Mouse (Mus musculus) CH12.LX (cell line): Measurements from ENCODE around the gene Setd5. TPM values are rescaled to one million over a fixed set of nuclear protein-coding genes. Genes with fewer than 3 reads are reported as not detected.

Experiments used
- DNase-seq: peaks from one replicate; pipeline ENCODE4 v3.0.0-alpha.2; 2013; ENCODE audit errors: extremely low read depth
- H3K27ac ChIP-seq: 2 replicates; pipeline ENCODE4 v1.5.1; 2012; ENCODE audit warnings: low read depth, mild to moderate bottlenecking, control low read depth, moderate library complexity; ENCODE audit not compliant: insufficient read depth
- H3K27me3 ChIP-seq: replicated peaks from 2 replicates; pipeline ENCODE3; 2012; ENCODE audit warnings: inconsistent platforms
- H3K36me3 ChIP-seq, 2 experiments: replicated peaks in 1 of 2; 2 replicates each; pipeline versions ENCODE3 to v1.6.1; 2012; ENCODE audit warnings: inconsistent platforms in 1 of 2, low read length in 1 of 2, mild to moderate bottlenecking in 1 of 2, mixed read lengths in 1 of 2, moderate library complexity in 1 of 2; ENCODE audit not compliant: control insufficient read depth in 1 of 2, insufficient read depth in 1 of 2
- H3K4me1 ChIP-seq, 2 experiments: 2 replicates each; pipeline ENCODE4 v1.6.1; 2012; ENCODE audit warnings: inconsistent platforms in 1 of 2, moderate library complexity in 1 of 2; ENCODE audit not compliant: insufficient read depth in 2 of 2, control insufficient read depth in 1 of 2
- H3K4me2 ChIP-seq: 2 replicates; pipeline ENCODE4 v1.6.1; 2012; ENCODE audit warnings: low read depth, mild to moderate bottlenecking, control low read depth; ENCODE audit not compliant: poor library complexity, insufficient read depth, severe bottlenecking
- H3K4me3 ChIP-seq, 3 experiments: fragments of 150-350 bp in 1 of 3; sonication (generic) in 1 of 3; replicated peaks in 1 of 3; 2 replicates each; pipeline versions ENCODE3 to v1.5.1; 2011 to 2012; ENCODE audit warnings: low read depth in 2 of 3, low read length in 2 of 3, mild to moderate bottlenecking in 2 of 3, moderate library complexity in 2 of 3, control low read depth in 1 of 3, improper control_type of control experiment in 1 of 3, inconsistent platforms in 1 of 3, mixed read lengths in 1 of 3; ENCODE audit not compliant: poor library complexity in 1 of 3
- H3K79me2 ChIP-seq: replicated peaks from 2 replicates; pipeline ENCODE4 v1.6.1; 2012; ENCODE audit warnings: mild to moderate bottlenecking, moderate library complexity; ENCODE audit not compliant: control insufficient read depth, poor library complexity, insufficient read depth, severe bottlenecking; ENCODE audit errors: extremely low read depth
- H3K9ac ChIP-seq: 2 replicates; pipeline ENCODE4 v1.6.1; 2012; ENCODE audit warnings: low read depth, mild to moderate bottlenecking, control low read depth, moderate library complexity; ENCODE audit not compliant: insufficient read depth
- H3K9me3 ChIP-seq: replicated peaks from 2 replicates; pipeline ENCODE3; 2012; ENCODE audit warnings: low read length, inconsistent platforms, mixed read lengths
- BHLHE40 ChIP-seq: IDR thresholded peaks from 2 replicates; pipeline ENCODE4 v1.6.1; 2011; ENCODE audit warnings: mild to moderate bottlenecking, low read depth, low read length, improper control_type of control experiment
- E2F4 ChIP-seq: IDR thresholded peaks from 2 replicates; pipeline ENCODE4 v1.6.1; 2011; ENCODE audit warnings: low read depth, low read length, improper control_type of control experiment; ENCODE audit not compliant: insufficient replicate concordance
- ELF1 ChIP-seq: IDR thresholded peaks from 2 replicates; pipeline ENCODE4 v1.6.1; 2014; ENCODE audit warnings: low read depth, mild to moderate bottlenecking, inconsistent platforms, low read length, improper control_type of control experiment
- EP300 ChIP-seq: IDR thresholded peaks from 2 replicates; pipeline ENCODE4 v1.6.1; 2011; ENCODE audit warnings: low read length, improper control_type of control experiment
- GABPA ChIP-seq: IDR thresholded peaks from 2 replicates; pipeline ENCODE4 v1.6.1; 2012; ENCODE audit warnings: low read depth, low read length, improper control_type of control experiment, inconsistent platforms; ENCODE audit not compliant: insufficient replicate concordance
- KAT2A ChIP-seq: IDR thresholded peaks from 2 replicates; pipeline ENCODE4 v1.6.1; 2012; ENCODE audit warnings: low read length, improper control_type of control experiment, inconsistent platforms; ENCODE audit not compliant: insufficient replicate concordance
- MAX ChIP-seq: IDR thresholded peaks from 2 replicates; pipeline ENCODE4 v1.6.1; 2011; ENCODE audit warnings: low read length, improper control_type of control experiment
- NELFE ChIP-seq: IDR thresholded peaks from 2 replicates; pipeline ENCODE4 v1.6.1; 2011; ENCODE audit warnings: low read depth, low read length, improper control_type of control experiment
- NRF1 ChIP-seq: IDR thresholded peaks from 2 replicates; pipeline ENCODE4 v1.6.1; 2014; ENCODE audit warnings: low read depth, mild to moderate bottlenecking, inconsistent platforms, low read length, improper control_type of control experiment, moderate library complexity
- POLR2AphosphoS2 ChIP-seq: IDR thresholded peaks from 2 replicates; pipeline ENCODE4 v1.6.1; 2011; ENCODE audit warnings: low read depth, low read length, improper control_type of control experiment
- RAD21 ChIP-seq: IDR thresholded peaks from 2 replicates; pipeline ENCODE4 v1.6.1; 2011; ENCODE audit warnings: low read depth, mild to moderate bottlenecking, low read length, improper control_type of control experiment, moderate library complexity
- TBP ChIP-seq: conservative IDR thresholded peaks from 2 replicates; pipeline ENCODE4 v1.6.1; 2011; ENCODE audit warnings: low read depth, low read length, improper control_type of control experiment
- USF1 ChIP-seq: IDR thresholded peaks from 2 replicates; pipeline ENCODE4 v1.6.1; 2014; ENCODE audit warnings: low read depth, mild to moderate bottlenecking, inconsistent platforms, low read length, improper control_type of control experiment
- ZC3H11A ChIP-seq: IDR thresholded peaks from 2 replicates; pipeline ENCODE4 v1.6.1; 2012; ENCODE audit warnings: low read depth, mild to moderate bottlenecking, inconsistent platforms, low read length, improper control_type of control experiment
- ZNF384 ChIP-seq: IDR thresholded peaks from 2 replicates; pipeline ENCODE4 v1.6.1; 2012; ENCODE audit warnings: low read depth, low read length, improper control_type of control experiment, inconsistent platforms
- dilution Hi-C: fragments of 300-500 bp; cut with MboI; formaldehyde crosslinking; loops from 2 replicates; pipeline ENCODE4 v1.14.3; 2020; ENCODE audit warnings: low sequenced_read_pairs; ENCODE audit not compliant: extremely low pct_unique_long_range_greater_than_20kb, extremely low pct_ligation_motif_present
- in situ Hi-C: fragments of 300-500 bp; cut with MboI; formaldehyde crosslinking; loops from 3 replicates; pipeline ENCODE4 v1.14.3; 2019; ENCODE audit warnings: low sequenced_read_pairs, low pct_ligation_motif_present, low pct_unique_long_range_greater_than_20kb, mixed read lengths
- polyA plus RNA-seq: library from polyadenylated mRNA; unstranded; fragments of >175 nt; gene quantifications from 2 replicates; pipeline ENCODE4 v1.2.1, GENCODE M21; 2012; ENCODE audit warnings: low read depth; ENCODE audit not compliant: insufficient read length
- total RNA-seq, 2 experiments: library from RNA; depleted of rRNA; stranded (reverse); fragments of 300-350 nt in 1 of 2; fragments of >200 nt in 1 of 2; gene quantifications; 2 replicates each; pipeline ENCODE4 v1.2.3; 2012 to 2014

Gene Setd5
- total and polyA plus RNA-seq, 3 experiments: 56.8 to 80.4 (median 67.4) TPM

DNA sequence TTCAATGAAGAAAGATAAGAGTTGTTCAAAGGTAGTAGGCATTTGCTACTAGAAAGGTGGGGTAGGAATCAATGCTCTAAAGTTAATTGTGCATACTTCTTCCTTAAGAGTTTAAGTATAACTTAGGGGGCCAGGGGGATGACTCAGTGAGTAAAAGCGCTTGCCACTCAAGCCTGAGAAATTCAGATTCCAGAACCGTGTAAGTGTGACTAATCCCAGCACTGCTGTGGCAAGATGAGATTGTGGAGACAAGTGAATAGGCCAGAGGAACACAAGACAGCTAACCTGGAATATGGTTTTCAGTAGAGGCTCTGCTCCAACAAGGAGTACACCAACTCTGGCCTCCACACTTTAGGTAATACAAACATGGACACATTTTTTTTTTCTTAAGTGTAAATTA lies 56.2 kb downstream of the Setd5 start:
- no peak overlapping the region for H3K4me3 ChIP-seq
- dilution Hi-C loops: no loop called here
- in situ Hi-C loops: no loop called here
- no peaks in the 10 kb centered on the region for H3K27me3 ChIP-seq
- H3K36me3 ChIP-seq: peaks cover 42 to 79% of the 10 kb centered on the region in 2 experiments
- H3K27ac ChIP-seq: no peak overlapping the region
- H3K9me3 ChIP-seq: no peaks in the 10 kb centered on the region
- no peak for DNase-seq
- peaks cover 9% of the 10 kb centered on the region for H3K79me2 ChIP-seq
- no peak for TF ChIP-seq E2F4
- TF ChIP-seq NELFE: no peak
- no peak for TF ChIP-seq ELF1
- no peak for TF ChIP-seq KAT2A
- no peak for TF ChIP-seq EP300
- no peak for TF ChIP-seq ZC3H11A
- H3K4me2 ChIP-seq: no peak overlapping the region
- no peaks in the 10 kb centered on the region for H3K4me1 ChIP-seq
- no peak overlapping the region for H3K9ac ChIP-seq

DNA sequence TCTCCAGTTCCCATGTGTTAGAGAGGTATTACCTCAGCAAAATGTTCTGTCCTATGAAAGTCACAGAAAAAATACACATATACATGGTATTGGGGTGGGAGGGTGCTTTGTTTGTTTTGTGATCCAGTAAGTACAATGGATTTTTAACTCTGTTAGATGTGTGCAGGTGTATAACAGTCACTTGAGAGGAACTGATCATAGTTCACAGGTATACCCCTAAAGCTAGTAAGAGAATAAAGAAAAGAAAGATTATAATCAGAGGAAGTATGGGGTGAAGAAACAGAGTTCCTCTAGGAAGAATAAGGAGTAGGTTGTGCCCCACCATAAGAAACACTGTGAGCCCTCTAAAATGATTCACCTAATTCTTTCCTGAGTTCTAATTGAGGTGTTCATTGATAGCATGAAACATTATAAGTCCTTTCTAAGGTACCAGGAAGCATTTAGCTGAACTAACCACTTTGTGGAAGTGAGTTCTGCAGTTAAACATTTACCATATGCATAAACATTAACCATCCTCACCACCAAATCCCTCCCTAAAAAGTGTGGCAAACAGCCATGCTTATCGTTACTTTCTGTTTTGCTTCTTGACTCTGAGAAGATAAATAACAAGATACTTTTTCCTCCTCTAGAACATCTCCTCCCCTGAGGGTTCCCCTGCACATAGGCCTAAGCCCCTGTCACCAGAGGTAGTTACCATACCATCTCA lies 64.4 kb downstream of the Setd5 start:
- Histone ChIP-seq H3K9ac (no peak overlapping the region), H3K79me2 (peaks cover 10% of the 10 kb centered on the region), H3K27me3 (no peaks in the 10 kb centered on the region), H3K36me3 (peaks cover 57 to 94% of the 10 kb centered on the region in 2 experiments), H3K4me3 (no peak overlapping the region), H3K9me3 (no peaks in the 10 kb centered on the region), H3K4me1 (no peaks in the 10 kb centered on the region), H3K27ac (no peak overlapping the region), H3K4me2 (no peak overlapping the region)
- TF ChIP-seq TBP (no peak), RAD21 (no peak)
- in situ Hi-C loops: no loop called here
- DNase-seq: no peak
- dilution Hi-C loops: no loop called here

DNA sequence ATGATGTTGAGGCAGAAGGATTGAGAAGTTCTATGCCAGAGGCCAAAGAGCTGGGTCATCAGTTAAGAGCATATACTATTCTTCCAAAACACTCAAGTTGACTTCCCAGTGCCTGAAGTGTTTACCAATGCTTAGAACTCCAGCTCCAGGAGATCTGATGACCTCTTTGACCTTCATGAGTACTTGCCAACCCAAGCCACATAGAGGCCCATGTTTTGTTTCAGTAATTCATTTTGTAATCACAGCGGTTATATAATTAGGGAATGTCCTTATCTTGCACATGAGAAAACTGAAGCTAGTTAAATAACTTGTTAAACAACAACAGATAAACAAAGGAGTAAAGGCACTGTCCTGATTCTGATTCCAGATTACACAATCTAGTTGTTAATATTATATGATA lies 67.6 kb downstream of the Setd5 start:
- Histone ChIP-seq H3K4me3 (no peak overlapping the region), H3K27ac (no peak overlapping the region), H3K4me1 (no peaks in the 10 kb centered on the region), H3K9ac (no peak overlapping the region), H3K36me3 (peaks cover 61 to 93% of the 10 kb centered on the region in 2 experiments)
- in situ Hi-C loops: no loop called here
- TF ChIP-seq NRF1: no peak
- no peak for TF ChIP-seq MAX
- TF ChIP-seq POLR2AphosphoS2: no peak
- TF ChIP-seq NELFE: no peak
- TF ChIP-seq USF1: no peak
- no peak for TF ChIP-seq ZNF384
- TF ChIP-seq BHLHE40: no peak
- TF ChIP-seq GABPA: no peak
- TF ChIP-seq, all 38 proteins: peak for 0
- no peak for DNase-seq
- dilution Hi-C loops: no loop called here
- Histone ChIP-seq H3K9me3 (no peaks in the 10 kb centered on the region), H3K4me2 (no peak overlapping the region), H3K27me3 (no peaks in the 10 kb centered on the region), H3K79me2 (peaks cover 4% of the 10 kb centered on the region)
